In the genomic region with DNA sequence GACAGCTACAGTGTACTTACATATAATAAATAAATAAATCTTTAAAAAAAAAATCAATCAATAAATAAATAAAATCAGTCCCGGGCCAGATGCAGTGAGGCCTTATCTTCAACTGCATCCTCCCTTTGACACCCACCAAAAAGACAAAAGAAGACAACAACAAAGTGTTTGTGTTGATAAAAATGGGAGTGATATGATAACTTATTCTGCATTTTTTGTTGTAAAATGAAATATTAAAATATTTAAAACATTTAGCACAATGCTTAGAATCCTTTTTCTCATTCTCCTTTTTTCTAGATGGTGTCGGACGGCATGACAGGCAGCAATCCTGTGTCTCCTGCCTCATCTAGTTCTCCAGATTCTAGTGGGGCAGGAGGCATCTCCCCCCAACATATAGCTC, we compare ENCODE assay signal across 9 mouse cellular contexts. TPM values are rescaled to one million over a fixed set of nuclear protein-coding genes. Genes with fewer than 3 reads are reported as not detected.
DNase-seq lines count a peak whose midpoint lies in the region; ATAC-seq and TF ChIP-seq lines count a peak whose summit lies in the region.
"Had no signal": no experiment of that assay in that cellular context is flagged by ENCODE, and none has a peak within 500 bp of the region (broad histone marks: within the 10 kb centered on the region; RNA-seq: fewer than 3 reads in every experiment).

A gene (plus strand): TSS at position 301 of the 400 bp plus-strand sequence.

- no peak within 1 kb of the TSS for H3K4me2 ChIP-seq in neural tube, embryonic 11.5 days (ENCODE audit: low read depth)
- H3K4me2 ChIP-seq in hindbrain, embryonic 13.5 days: no peak within 1 kb of the TSS
- no peak within 1 kb of the TSS for H3K4me2 ChIP-seq in neural tube, embryonic 14.5 days (ENCODE audit: low read depth, low read length)
- H3K4me2 ChIP-seq: liver, embryonic 15.5 days had no signal

- no peak within 1 kb of the TSS for H3K27ac ChIP-seq in neural tube, embryonic 11.5 days (ENCODE audit: low read depth, low read length)
- H3K27ac ChIP-seq in hindbrain, embryonic 13.5 days: no peak within 1 kb of the TSS
- no peak within 1 kb of the TSS for H3K27ac ChIP-seq in neural tube, embryonic 14.5 days (ENCODE audit: low read depth, low read length)
- no peak within 1 kb of the TSS for H3K27ac ChIP-seq in gastrocnemius, adult 2 months
- H3K27ac ChIP-seq: liver, embryonic 15.5 days had no signal

- H3K9me3 ChIP-seq in neural tube, embryonic 11.5 days (ENCODE audit: control insufficient read depth, low read length): no peaks in the 10 kb centered on the region
- no peaks in the 10 kb centered on the region for H3K9me3 ChIP-seq in hindbrain, embryonic 13.5 days
- H3K9me3 ChIP-seq in neural tube, embryonic 14.5 days (ENCODE audit: control insufficient read depth, low read length): no peaks in the 10 kb centered on the region
- H3K9me3 ChIP-seq: liver, embryonic 15.5 days had no signal

- 94% methylated on average over 3 of the region's 3 CpGs for WGBS in neural tube, embryonic 11.5 days
- 98% methylated on average over 3 of the region's 3 CpGs for WGBS in hindbrain, embryonic 13.5 days
- WGBS in neural tube, embryonic 14.5 days: 97% methylated on average over 3 of the region's 3 CpGs

- no peaks in the 10 kb centered on the region for H3K4me1 ChIP-seq in neural tube, embryonic 11.5 days (ENCODE audit: control insufficient read depth, insufficient read depth, low read length)
- H3K4me1 ChIP-seq in hindbrain, embryonic 13.5 days (replicated peaks): peaks cover 3% of the 10 kb centered on the region; the same call in 1 of the 2 replicates
- H3K4me1 ChIP-seq in neural tube, embryonic 14.5 days (ENCODE audit: control insufficient read depth, insufficient read depth, low read length): no peaks in the 10 kb centered on the region

- peaks cover 20% of the 10 kb centered on the region for H3K36me3 ChIP-seq in neural tube, embryonic 11.5 days (ENCODE audit: control insufficient read depth, insufficient read depth, low read length)
- H3K36me3 ChIP-seq in hindbrain, embryonic 13.5 days: peaks cover 86% of the 10 kb centered on the region
- peaks cover 70% of the 10 kb centered on the region for H3K36me3 ChIP-seq in neural tube, embryonic 14.5 days (ENCODE audit: control insufficient read depth, insufficient read depth, low read length)

- no peak for DNase-seq in frontal cortex, adult 2 months (ENCODE audit: extremely low spot score in 1 of 2, low spot score in 1 of 2)
- no peak for DNase-seq in frontal cortex, postnatal 10 days (ENCODE audit: low spot score in 2 of 2)
- no peak for DNase-seq in neural tube, embryonic 11.5 days (ENCODE audit: low spot score)
- no peak for DNase-seq in neural tube, embryonic 10.5 days (ENCODE audit: extremely low spot score, low spot score)
- no peak for DNase-seq in layer of hippocampus, postnatal 25 days (ENCODE audit: extremely low spot score in 1 of 2, low spot score in 1 of 2)
- DNase-seq in gastrocnemius, adult 2 months: no peak

- intact Hi-C loops in gastrocnemius, adult 2 months (cut with DNase I): loop anchor here (5.0 kb wide), 1 partner anchor 33 kb away; no protein-coding TSS in a partner anchor

- H3K4me3 ChIP-seq in neural tube, embryonic 11.5 days (ENCODE audit: low read depth, low read length): no peak within 1 kb of the TSS
- H3K4me3 ChIP-seq in hindbrain, embryonic 13.5 days: no peak within 1 kb of the TSS
- H3K4me3 ChIP-seq in neural tube, embryonic 14.5 days (ENCODE audit: low read depth, low read length): no peak within 1 kb of the TSS
- no peak within 1 kb of the TSS for H3K4me3 ChIP-seq in gastrocnemius, adult 2 months
- H3K4me3 ChIP-seq: liver, embryonic 15.5 days had no signal

- ATAC-seq in neural tube, embryonic 11.5 days (ENCODE audit: insufficient read depth, low FRiP score, low TSS enrichment): no peak
- no peak for ATAC-seq in hindbrain, embryonic 13.5 days (ENCODE audit: low FRiP score)
- ATAC-seq in neural tube, embryonic 14.5 days (ENCODE audit: low read depth): no peak

- no peaks in the 10 kb centered on the region for H3K27me3 ChIP-seq in neural tube, embryonic 11.5 days (ENCODE audit: control insufficient read depth, insufficient read depth, low read length)
- H3K27me3 ChIP-seq in hindbrain, embryonic 13.5 days: no peaks in the 10 kb centered on the region
- H3K27me3 ChIP-seq in neural tube, embryonic 14.5 days (ENCODE audit: control insufficient read depth, insufficient read depth, low read length): no peaks in the 10 kb centered on the region
- H3K27me3 ChIP-seq: liver, embryonic 15.5 days had no signal

- TF ChIP-seq CTCF in gastrocnemius, adult 2 months (IDR thresholded peaks at IDR 0.05): no peak

- H3K9ac ChIP-seq in neural tube, embryonic 11.5 days (ENCODE audit: low read length): no peak within 1 kb of the TSS
- H3K9ac ChIP-seq in hindbrain, embryonic 13.5 days: no peak within 1 kb of the TSS
- H3K9ac ChIP-seq in neural tube, embryonic 14.5 days (replicated peaks; ENCODE audit: low read depth, low read length): no peak within 1 kb of the TSS
- H3K9ac ChIP-seq: liver, embryonic 15.5 days had no signal

RNA-seq across cellular contexts. Expression of the gene that starts here (rescaled TPM):
- polyA plus RNA-seq in frontal cortex, adult 2 months (2012; rRNA removed): 15.6 and 16.6 TPM in 2 replicates
- 18.4 TPM in 2 replicates for polyA plus RNA-seq in neural tube, embryonic 11.5 days (2014; fragmentation: Nextera tagmentation; extraction: Ambion mirVana)
- polyA plus RNA-seq in hindbrain, embryonic 13.5 days (2015; fragmentation: Nextera tagmentation; extraction: Ambion mirVana): 17.6 and 19.0 TPM in 2 replicates
- polyA plus RNA-seq in neural tube, embryonic 14.5 days (2014; fragmentation: Nextera tagmentation; extraction: Ambion mirVana): 18.3 and 19.7 TPM in 2 replicates
- 1 to 10 TPM; 6.0 to 9.2 TPM for total RNA-seq in layer of hippocampus, postnatal 25 days (2021)
- 1 to 10 TPM; 5.3 to 5.5 TPM for total RNA-seq in gastrocnemius, adult 2 months (2021)
